In the genomic region with DNA sequence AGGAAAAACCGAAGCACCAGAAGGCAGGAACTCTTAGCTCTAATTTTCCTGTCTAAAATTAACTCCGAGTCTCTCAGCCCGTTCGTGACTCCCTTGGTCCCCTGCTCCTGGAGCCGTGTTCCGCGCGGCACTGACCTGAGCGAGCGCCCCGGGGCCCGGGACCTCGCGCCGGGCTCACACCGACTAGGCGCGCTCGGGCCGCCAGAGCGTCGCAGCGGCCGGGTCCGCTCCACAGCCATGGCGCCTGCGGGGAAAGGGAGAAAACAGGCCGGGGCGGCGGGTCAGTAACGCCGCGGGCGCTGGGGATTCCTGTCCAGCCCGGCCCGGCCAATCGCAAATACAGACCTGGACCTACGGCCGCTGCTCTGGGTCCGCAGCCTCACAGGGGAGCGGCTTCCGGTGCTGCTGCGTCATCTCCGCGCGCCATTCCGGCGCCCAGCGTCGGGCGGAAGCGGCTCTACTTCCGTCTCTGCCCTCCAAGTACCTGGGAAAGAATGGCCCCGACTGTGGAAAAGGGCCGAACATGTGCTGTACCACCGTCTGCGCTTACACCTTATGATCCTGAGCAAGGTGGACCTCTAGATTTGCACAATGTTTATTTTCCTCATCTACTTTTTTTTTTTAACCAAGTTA, we compare ENCODE assay signal across 8 mouse cellular contexts. TPM values are rescaled to one million over a fixed set of nuclear protein-coding genes. Genes with fewer than 3 reads are reported as not detected.
DNase-seq lines count a peak whose midpoint lies in the region; ATAC-seq lines count a peak whose summit lies in the region.

A gene (minus strand): TSS at position 485 of the 633 bp plus-strand sequence.

- peak; percentile 97 for ATAC-seq in forebrain, embryonic 11.5 days (replicated peaks; ENCODE audit: low FRiP score)
- ATAC-seq in heart, embryonic 16.5 days (replicated peaks; ENCODE audit: extremely low read depth, insufficient read depth, low FRiP score), result peak; percentile 99
- peak; percentile 93 for ATAC-seq in liver, embryonic 15.5 days (ENCODE audit: insufficient read depth)
- ATAC-seq in neural tube, embryonic 12.5 days (ENCODE audit: low FRiP score, low read depth), result peak; percentile 95

- H3K4me1 ChIP-seq in forebrain, embryonic 11.5 days (replicated peaks; ENCODE audit: control insufficient read depth, insufficient read depth, low read length), result peaks cover 3% of the 10 kb centered on the region
- H3K4me1 ChIP-seq in heart, embryonic 16.5 days (ENCODE audit: control insufficient read depth, insufficient read depth, low read length), result peaks cover 13% of the 10 kb centered on the region
- peaks cover 54% of the 10 kb centered on the region for H3K4me1 ChIP-seq in liver, embryonic 15.5 days (replicated peaks)
- peaks cover 19% of the 10 kb centered on the region for H3K4me1 ChIP-seq in neural tube, embryonic 12.5 days

- no peaks in the 10 kb centered on the region for H3K9me3 ChIP-seq in forebrain, embryonic 11.5 days (ENCODE audit: control insufficient read depth, low read length)
- no peaks in the 10 kb centered on the region for H3K9me3 ChIP-seq in heart, embryonic 16.5 days (replicated peaks; ENCODE audit: control insufficient read depth, low read length)
- H3K9me3 ChIP-seq in liver, embryonic 15.5 days (replicated peaks), result no peaks in the 10 kb centered on the region
- H3K9me3 ChIP-seq in neural tube, embryonic 12.5 days, result 0 out of 2 replicates have a peak, but pooled peaks cover 5% of the 10 kb centered on the region

- under 1% methylated on average over 56 of the region's 57 CpGs for WGBS in forebrain, embryonic 11.5 days
- under 1% methylated on average over 57 of the region's 57 CpGs for WGBS in heart, embryonic 16.5 days
- WGBS in liver, embryonic 15.5 days (ENCODE audit: insufficient replicate concordance), result under 1% methylated on average over 56 of the region's 57 CpGs
- WGBS in neural tube, embryonic 12.5 days, result under 1% methylated on average over 55 of the region's 57 CpGs

- H3K27me3 ChIP-seq in forebrain, embryonic 11.5 days (ENCODE audit: control insufficient read depth, insufficient read depth, low read length), result no peaks in the 10 kb centered on the region
- H3K27me3 ChIP-seq in heart, embryonic 16.5 days (ENCODE audit: control insufficient read depth, insufficient read depth, low read length), result no peaks in the 10 kb centered on the region; the same call in 1 of the 2 replicates
- H3K27me3 ChIP-seq in liver, embryonic 15.5 days, result no peaks in the 10 kb centered on the region; the same call in 1 of the 2 replicates
- H3K27me3 ChIP-seq in neural tube, embryonic 12.5 days (replicated peaks), result no peaks in the 10 kb centered on the region

- DNase-seq in CD8-positive naive resting alpha-beta T cell, adult 2 months (ENCODE audit: low read depth in 2 of 2, low spot score in 2 of 2), result peak; percentile 70 to 77
- peak; percentile 77 for DNase-seq in c-Kit-positive CD71-negative TER-119-negative erythroid progenitor cells, embryonic 14.5 days (ENCODE audit: low read depth)
- peak; percentile 96 for DNase-seq in forebrain, embryonic 11.5 days (ENCODE audit: low spot score)
- DNase-seq in kidney, postnatal 36 days, result peak; percentile 94 to 96
- DNase-seq in telencephalon, adult 2 months (ENCODE audit: low read depth, low spot score), result peak; percentile 92

- peak within 1 kb of the TSS; percentile 68 for H3K27ac ChIP-seq in forebrain, embryonic 11.5 days (ENCODE audit: low read depth, low read length)
- peak within 1 kb of the TSS; percentile 88 for H3K27ac ChIP-seq in heart, embryonic 16.5 days (ENCODE audit: low read length)
- peak within 1 kb of the TSS; percentile 94 for H3K27ac ChIP-seq in liver, embryonic 15.5 days (replicated peaks)
- peak within 1 kb of the TSS; percentile 67; the same call in 1 of the 2 replicates for H3K27ac ChIP-seq in neural tube, embryonic 12.5 days

- peak within 1 kb of the TSS; percentile 97 for H3K9ac ChIP-seq in forebrain, embryonic 11.5 days (ENCODE audit: low read length)
- H3K9ac ChIP-seq in heart, embryonic 16.5 days (ENCODE audit: low read length), result peak within 1 kb of the TSS; percentile 98
- peak within 1 kb of the TSS; percentile 96 for H3K9ac ChIP-seq in liver, embryonic 15.5 days
- H3K9ac ChIP-seq in neural tube, embryonic 12.5 days, result peak within 1 kb of the TSS; percentile 96

- peak within 1 kb of the TSS; percentile 88 for H3K4me2 ChIP-seq in forebrain, embryonic 11.5 days (ENCODE audit: low read depth, low read length, severe bottlenecking)
- H3K4me2 ChIP-seq in heart, embryonic 16.5 days (ENCODE audit: low read depth, low read length), result peak within 1 kb of the TSS; percentile 72
- peak within 1 kb of the TSS; percentile 88 for H3K4me2 ChIP-seq in liver, embryonic 15.5 days
- peak within 1 kb of the TSS; percentile 80 for H3K4me2 ChIP-seq in neural tube, embryonic 12.5 days (replicated peaks)

- H3K4me3 ChIP-seq in forebrain, embryonic 11.5 days (ENCODE audit: low read depth, low read length), result peak within 1 kb of the TSS; percentile 97
- H3K4me3 ChIP-seq in heart, embryonic 16.5 days (ENCODE audit: low read length), result peak within 1 kb of the TSS; percentile 100
- peak within 1 kb of the TSS; percentile 95 for H3K4me3 ChIP-seq in liver, embryonic 15.5 days (replicated peaks)
- H3K4me3 ChIP-seq in neural tube, embryonic 12.5 days, result peak within 1 kb of the TSS; percentile 97

- no peaks in the 10 kb centered on the region for H3K36me3 ChIP-seq in forebrain, embryonic 11.5 days (ENCODE audit: control insufficient read depth, insufficient read depth, low read length)
- H3K36me3 ChIP-seq in heart, embryonic 16.5 days (ENCODE audit: control insufficient read depth, insufficient read depth), result peaks cover 8% of the 10 kb centered on the region; the same call in 1 of the 2 replicates
- peaks cover 20% of the 10 kb centered on the region for H3K36me3 ChIP-seq in liver, embryonic 15.5 days (replicated peaks)
- peaks cover 13% of the 10 kb centered on the region for H3K36me3 ChIP-seq in neural tube, embryonic 12.5 days

RNA-seq across cellular contexts. Expression of the gene that starts here (rescaled TPM):
- polyA plus RNA-seq in forebrain, embryonic 11.5 days (2014; fragmentation: Nextera tagmentation; extraction: Ambion mirVana), result 81.2 and 82.4 TPM in 2 replicates
- polyA plus RNA-seq in heart, embryonic 16.5 days (2015; fragmentation: Nextera tagmentation; extraction: Ambion mirVana), result 64.5 and 71.1 TPM in 2 replicates
- polyA plus RNA-seq in liver, embryonic 15.5 days (2015; fragmentation: Nextera tagmentation; extraction: Ambion mirVana), result 57.5 and 60.5 TPM in 2 replicates
- polyA plus RNA-seq in neural tube, embryonic 12.5 days (2016; fragmentation: Nextera tagmentation; extraction: Ambion mirVana), result 72.1 and 79.0 TPM in 2 replicates

Comparison
In these comparisons a context has a peak if more than half of its experiments do, and no peak if none do; other contexts are left out.
1. Peak in every context shown above with its lines: DNase-seq, ATAC-seq, H3K4me3 ChIP-seq and H3K27ac ChIP-seq.